ENCODE assay signal across 23 mouse cellular contexts in genomic region chr13:5937436-5937835, GRCm38 (mm10).
DNase-seq lines count a peak whose midpoint lies in the region; ATAC-seq and TF ChIP-seq lines count a peak whose summit lies in the region.
"Had no signal": no experiment of that assay in that cellular context is flagged by ENCODE, and none has a peak within 500 bp of the region (broad histone marks: within the 10 kb centered on the region; RNA-seq: fewer than 3 reads in every experiment).

No protein-coding gene starts in this region.

- no peaks in the 10 kb centered on the region for H3K36me3 ChIP-seq in heart, embryonic 15.5 days
- H3K36me3 ChIP-seq in heart, postnatal 0 days (replicated peaks; ENCODE audit: control insufficient read depth, insufficient read depth, low read length), result no peaks in the 10 kb centered on the region
- H3K36me3 ChIP-seq in kidney, embryonic 15.5 days, result no peaks in the 10 kb centered on the region
- H3K36me3 ChIP-seq: embryonic facial prominence, embryonic 12.5 days; hindbrain, embryonic 15.5 days; intestine, embryonic 15.5 days; limb, embryonic 12.5 days; liver, embryonic 12.5 days; midbrain, embryonic 13.5 days had no signal

- no peak for TF ChIP-seq EP300 in heart, postnatal 0 days (IDR thresholded peaks at IDR 0.05; ENCODE audit: low read depth)

- no peak overlapping the region for H3K4me3 ChIP-seq in heart, embryonic 15.5 days
- H3K4me3 ChIP-seq in heart, postnatal 0 days (ENCODE audit: low read depth, low read length), result no peak overlapping the region
- H3K4me3 ChIP-seq in kidney, embryonic 15.5 days (replicated peaks), result no peak overlapping the region
- H3K4me3 ChIP-seq: embryonic facial prominence, embryonic 12.5 days; hindbrain, embryonic 15.5 days; intestine, embryonic 15.5 days; limb, embryonic 12.5 days; liver, embryonic 12.5 days; megakaryocyte, embryonic 14.5 days; midbrain, embryonic 13.5 days had no signal

- H3K27me3 ChIP-seq in heart, embryonic 15.5 days, result no peaks in the 10 kb centered on the region
- H3K27me3 ChIP-seq in heart, postnatal 0 days (ENCODE audit: control insufficient read depth, insufficient read depth, low read length), result no peaks in the 10 kb centered on the region
- H3K27me3 ChIP-seq in kidney, embryonic 15.5 days, result no peaks in the 10 kb centered on the region
- H3K27me3 ChIP-seq: embryonic facial prominence, embryonic 12.5 days; hindbrain, embryonic 15.5 days; intestine, embryonic 15.5 days; limb, embryonic 12.5 days; liver, embryonic 12.5 days; megakaryocyte, embryonic 14.5 days; midbrain, embryonic 13.5 days had no signal

- no peak overlapping the region for H3K9ac ChIP-seq in heart, embryonic 15.5 days
- no peak overlapping the region for H3K9ac ChIP-seq in heart, postnatal 0 days (replicated peaks; ENCODE audit: low read depth, low read length)
- H3K9ac ChIP-seq in kidney, embryonic 15.5 days, result no peak overlapping the region
- H3K9ac ChIP-seq: embryonic facial prominence, embryonic 12.5 days; hindbrain, embryonic 15.5 days; intestine, embryonic 15.5 days; limb, embryonic 12.5 days; liver, embryonic 12.5 days; midbrain, embryonic 13.5 days had no signal

- ATAC-seq in heart, embryonic 15.5 days (replicated peaks; ENCODE audit: insufficient number of reproducible peaks, insufficient read depth, low FRiP score, low read depth), result 0 out of 2 replicates have a peak, but pooled peaks have one; percentile 27
- ATAC-seq in heart, postnatal 0 days (ENCODE audit: insufficient read depth, low read depth), result no peak
- no peak for ATAC-seq in kidney, embryonic 15.5 days (replicated peaks; ENCODE audit: low FRiP score)
- ATAC-seq: forebrain, embryonic 14.5 days; intestine, embryonic 15.5 days; liver, embryonic 12.5 days; midbrain, embryonic 13.5 days had no signal

- no peaks in the 10 kb centered on the region; the same call in 1 of the 2 replicates for H3K4me1 ChIP-seq in heart, embryonic 15.5 days (replicated peaks)
- peaks cover 3% of the 10 kb centered on the region; the same call in 1 of the 2 replicates for H3K4me1 ChIP-seq in heart, postnatal 0 days (ENCODE audit: control insufficient read depth, insufficient read depth)
- H3K4me1 ChIP-seq in kidney, embryonic 15.5 days, result no peaks in the 10 kb centered on the region
- H3K4me1 ChIP-seq: embryonic facial prominence, embryonic 12.5 days; hindbrain, embryonic 15.5 days; intestine, embryonic 15.5 days; limb, embryonic 12.5 days; liver, embryonic 12.5 days; megakaryocyte, embryonic 14.5 days; midbrain, embryonic 13.5 days had no signal

- 52% methylated on average over 2 of the region's 2 CpGs for WGBS in heart, embryonic 15.5 days
- 52% methylated on average over 2 of the region's 2 CpGs for WGBS in heart, postnatal 0 days
- 82% methylated on average over 2 of the region's 2 CpGs for WGBS in kidney, embryonic 15.5 days

- H3K9me3 ChIP-seq in heart, embryonic 15.5 days (replicated peaks), result no peaks in the 10 kb centered on the region
- no peaks in the 10 kb centered on the region for H3K9me3 ChIP-seq in heart, postnatal 0 days (replicated peaks; ENCODE audit: control insufficient read depth, low read length)
- no peaks in the 10 kb centered on the region for H3K9me3 ChIP-seq in kidney, embryonic 15.5 days (replicated peaks)
- H3K9me3 ChIP-seq: embryonic facial prominence, embryonic 12.5 days; hindbrain, embryonic 15.5 days; intestine, embryonic 15.5 days; limb, embryonic 12.5 days; liver, embryonic 12.5 days; megakaryocyte, embryonic 14.5 days; midbrain, embryonic 13.5 days had no signal

- DNase-seq in heart, postnatal 25 days (ENCODE audit: low spot score), result no peak
- DNase-seq in 3T3-L1 (ENCODE audit: low read depth, low spot score), result peak; percentile 57
- peak; percentile 16 for DNase-seq in Muller cell, postnatal 12 days (ENCODE audit: inconsistent ontology term)
- peak; percentile 21 for DNase-seq in heart, postnatal 0 days (ENCODE audit: low spot score)
- DNase-seq in kidney, postnatal 10 days, result no peak
- DNase-seq: adrenal gland, postnatal 36 days; cerebellum, adult 11 months; cerebellum, postnatal 10 days; kidney, adult 8-10 months; kidney, postnatal 36 days; layer of hippocampus, postnatal 36 days; lung, adult 2 months; thymus, postnatal 25 days had no signal

- intact Hi-C loops in heart, postnatal 25 days (cut with DNase I), result no loop called here

- H3K4me2 ChIP-seq in heart, embryonic 15.5 days, result no peak overlapping the region
- H3K4me2 ChIP-seq in heart, postnatal 0 days (ENCODE audit: low read depth, low read length), result no peak overlapping the region
- H3K4me2 ChIP-seq in kidney, embryonic 15.5 days, result no peak overlapping the region
- H3K4me2 ChIP-seq: embryonic facial prominence, embryonic 12.5 days; hindbrain, embryonic 15.5 days; intestine, embryonic 15.5 days; limb, embryonic 12.5 days; liver, embryonic 12.5 days; midbrain, embryonic 13.5 days had no signal

- no peak for TF ChIP-seq CTCF in heart, postnatal 0 days (IDR thresholded peaks at IDR 0.05; ENCODE audit: low read depth)

- no peak overlapping the region for H3K27ac ChIP-seq in heart, embryonic 15.5 days
- H3K27ac ChIP-seq in heart, postnatal 0 days (ENCODE audit: low read depth), result no peak overlapping the region
- no peak overlapping the region for H3K27ac ChIP-seq in kidney, embryonic 15.5 days
- H3K27ac ChIP-seq: embryonic facial prominence, embryonic 12.5 days; hindbrain, embryonic 15.5 days; intestine, embryonic 15.5 days; limb, embryonic 12.5 days; liver, embryonic 12.5 days; midbrain, embryonic 13.5 days had no signal

Comparison
In these comparisons a context has a peak if more than half of its experiments do, and no peak if none do; other contexts are left out.
1. DNase-seq: peak in 3T3-L1 (single experiment), Muller cell, postnatal 12 days (single experiment) and heart, postnatal 0 days (single experiment); none in heart, postnatal 25 days (single experiment) and kidney, postnatal 10 days (single experiment).